Mouse (Mus musculus): ENCODE data around the gene Stip1.

- no peak for TF ChIP-seq POLR2A (IDR thresholded peaks at IDR 0.05; ENCODE audit: low read depth, low read length)
- TF ChIP-seq HCFC1 (IDR thresholded peaks at IDR 0.05; ENCODE audit: low read depth, low read length), result no peak
- TF ChIP-seq USF1 (IDR thresholded peaks at IDR 0.05; ENCODE audit: low read depth, low read length), result no peak
- TF ChIP-seq CTCF (conservative IDR thresholded peaks at IDR 0.05 in 1 of 2, IDR thresholded peaks at IDR 0.05 in 1 of 2; ENCODE audit: low read depth in 2 of 2, low read length in 2 of 2), result no peak
- no peak for TF ChIP-seq MAFK (IDR thresholded peaks at IDR 0.05; ENCODE audit: insufficient replicate concordance, low read length)
- no peak for TF ChIP-seq JUND (conservative IDR thresholded peaks at IDR 0.05; ENCODE audit: low read depth, low read length)
- no peak for TF ChIP-seq ZNF384 (IDR thresholded peaks at IDR 0.05; ENCODE audit: low read depth, low read length)
- TF ChIP-seq UBTF (IDR thresholded peaks at IDR 0.05; ENCODE audit: low read depth, low read length), result no peak
These were observed 44.3 kb downstream of the Stip1 start for GRCm38 (mm10) chr19:6995255-6995991.
